Mouse (Mus musculus) layer of hippocampus, postnatal 10 days (tissue): Measurements from ENCODE around the gene Slc27a5. TPM values are rescaled to one million over a fixed set of nuclear protein-coding genes. Genes with fewer than 3 reads are reported as not detected.

Experiments used
- DNase-seq, 2 experiments: peaks; one replicate each; pipeline ENCODE4 v3.0.0; 2021; ENCODE audit warnings: low spot score in 2 of 2
- long read RNA-seq: library from polyadenylated mRNA; stranded (forward); transcript quantifications from one replicate; pipeline ENCODE4 v2.0.0, GENCODE M21; 2023
- total RNA-seq, 2 experiments: library from RNA; stranded (reverse); gene quantifications; 2 replicates each; pipeline ENCODE4 v1.2.3; 2021

The Slc27a5 gene
- total RNA-seq, result not detected
- long read RNA-seq, result 0 reads

DNA sequence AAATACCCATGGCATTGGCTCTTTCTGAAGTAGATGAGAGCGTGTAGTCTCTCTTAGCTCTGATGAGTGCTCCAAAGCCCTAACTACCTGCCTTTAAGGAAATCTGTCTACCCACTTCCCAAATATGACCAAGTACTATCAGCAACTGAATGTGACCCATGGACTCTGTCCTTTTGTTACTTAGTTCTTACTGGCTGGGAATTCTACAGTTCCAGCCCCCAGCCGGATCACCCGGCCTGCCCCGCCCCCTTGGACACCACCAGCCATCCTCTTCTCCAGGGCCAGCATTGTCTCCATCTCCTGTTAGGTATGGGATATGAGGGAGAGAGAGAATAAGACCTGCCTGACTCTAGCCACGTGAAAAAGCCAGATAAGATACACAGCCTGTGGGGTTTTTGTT lies at the start of gene Slc27a5:
Gene Slc27a5, minus strand, starts transcription at position 140 of the 400 bp plus-strand sequence.
- no peak for DNase-seq

DNA sequence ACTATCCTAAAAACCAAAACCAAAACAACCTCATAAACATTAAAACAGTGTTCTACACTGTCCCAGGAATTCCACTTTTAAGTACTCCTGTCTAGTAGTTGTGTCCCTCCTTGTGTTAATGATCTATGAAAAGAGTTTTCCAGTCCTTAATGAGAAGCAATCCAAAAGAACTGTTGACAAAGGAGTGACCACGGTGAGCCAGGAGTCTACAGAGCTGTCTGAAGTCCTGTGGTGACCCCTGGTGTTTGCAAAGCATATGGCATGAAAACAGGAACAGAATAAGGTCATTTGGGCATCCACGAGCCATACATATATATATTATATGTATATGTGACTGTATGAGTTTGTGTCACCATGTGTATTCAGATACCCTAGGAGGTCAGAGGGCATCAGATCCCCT lies 48.1 kb upstream of the Slc27a5 start:
- peak in 1 of 2 experiments; percentile 60 for DNase-seq

DNA sequence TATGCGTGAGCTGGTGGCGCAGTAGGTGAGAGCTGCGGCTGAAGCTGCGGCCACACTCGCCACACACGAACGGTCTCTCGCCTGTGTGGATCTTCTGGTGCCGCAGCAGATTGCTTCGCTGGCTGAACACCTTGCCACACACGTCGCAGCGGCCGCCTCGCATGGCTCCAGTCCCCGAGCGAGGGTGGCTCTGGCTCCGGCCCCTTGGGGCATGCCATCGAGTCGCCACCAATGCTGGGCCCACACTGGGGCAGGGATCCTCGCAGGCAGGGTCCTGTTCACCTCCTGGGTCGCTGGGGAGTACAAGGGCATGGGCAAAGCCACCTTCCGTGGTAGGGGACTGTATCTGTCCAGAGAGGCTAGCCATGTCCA lies 46.2 kb upstream of the Slc27a5 start:
- no peak for DNase-seq

DNA sequence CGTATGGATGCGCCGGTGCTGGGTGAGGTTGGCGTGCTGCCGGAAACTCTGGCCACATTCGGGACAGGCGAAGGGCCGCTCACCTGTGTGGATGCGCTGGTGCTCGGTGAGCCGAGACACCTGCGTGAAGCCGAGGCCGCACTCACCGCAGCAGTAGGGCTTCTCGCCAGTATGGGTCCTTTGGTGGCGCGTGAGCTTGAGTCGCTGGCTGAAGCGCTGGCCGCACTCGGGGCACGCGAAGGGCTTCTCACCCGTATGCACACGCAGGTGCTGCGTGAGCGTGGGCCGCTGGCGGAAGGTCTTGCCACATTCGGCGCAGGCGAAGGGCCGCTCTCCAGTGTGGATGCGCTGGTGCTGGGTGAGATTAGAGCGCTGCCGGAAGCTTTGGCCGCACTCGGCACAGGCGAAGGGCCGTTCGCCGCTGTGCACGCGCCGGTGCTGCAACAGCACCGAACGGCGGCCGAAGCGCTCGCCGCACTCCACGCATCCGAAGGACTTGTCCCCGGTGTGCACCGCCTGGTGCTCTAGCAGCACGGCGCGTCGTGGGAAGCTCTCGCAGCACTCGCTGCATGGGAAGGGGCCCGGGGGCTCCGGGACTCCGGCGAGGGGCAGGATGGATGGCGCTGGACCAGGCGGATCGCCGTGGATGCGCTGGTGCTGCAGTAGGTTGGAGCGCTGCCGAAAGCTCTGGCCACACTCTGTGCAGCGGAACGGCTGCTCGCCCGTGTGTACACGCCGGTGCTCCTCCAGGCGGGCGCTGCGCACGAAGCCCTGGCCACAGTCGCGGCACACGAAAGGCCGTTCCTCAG lies 45.7 kb upstream of the Slc27a5 start:
- DNase-seq, result peak; percentile 61 to 67

DNA sequence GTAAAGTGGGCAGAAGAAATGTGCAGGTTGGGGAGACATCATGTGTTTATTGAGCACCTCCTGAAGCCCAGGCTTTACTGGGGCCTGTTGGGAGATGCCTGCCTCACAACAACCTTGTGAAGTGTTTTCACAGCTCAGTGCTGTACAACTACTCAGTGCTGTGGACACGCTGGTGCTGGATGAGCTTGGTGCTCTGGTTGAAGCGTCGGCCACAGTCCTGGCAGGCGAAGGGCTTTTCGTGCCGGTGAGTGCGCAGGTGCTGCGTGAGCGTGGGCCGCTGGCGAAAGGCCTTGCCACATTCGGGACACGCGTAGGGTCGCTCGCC lies 45.1 kb upstream of the Slc27a5 start:
- no peak for DNase-seq

DNA sequence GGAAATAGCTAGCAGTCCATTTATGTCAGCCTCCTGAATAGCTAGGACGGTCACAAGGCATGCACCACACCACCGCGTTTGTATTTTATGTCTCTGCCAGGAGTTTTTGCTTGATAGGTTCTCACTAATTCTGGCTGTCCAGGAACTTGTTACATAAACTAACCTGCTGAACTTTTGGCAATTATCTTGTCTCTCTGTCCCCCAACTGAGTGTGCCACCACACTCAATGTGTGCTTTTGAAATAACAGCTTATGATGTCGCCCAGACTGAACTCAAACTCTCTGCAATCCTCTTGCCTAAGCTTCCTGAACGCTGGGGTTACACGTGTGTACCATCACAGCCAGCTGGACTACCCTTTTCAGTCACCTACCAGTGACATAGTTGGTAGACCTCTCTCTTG lies 44.5 kb upstream of the Slc27a5 start:
- DNase-seq, result peak in 1 of 2 experiments; percentile 10

DNA sequence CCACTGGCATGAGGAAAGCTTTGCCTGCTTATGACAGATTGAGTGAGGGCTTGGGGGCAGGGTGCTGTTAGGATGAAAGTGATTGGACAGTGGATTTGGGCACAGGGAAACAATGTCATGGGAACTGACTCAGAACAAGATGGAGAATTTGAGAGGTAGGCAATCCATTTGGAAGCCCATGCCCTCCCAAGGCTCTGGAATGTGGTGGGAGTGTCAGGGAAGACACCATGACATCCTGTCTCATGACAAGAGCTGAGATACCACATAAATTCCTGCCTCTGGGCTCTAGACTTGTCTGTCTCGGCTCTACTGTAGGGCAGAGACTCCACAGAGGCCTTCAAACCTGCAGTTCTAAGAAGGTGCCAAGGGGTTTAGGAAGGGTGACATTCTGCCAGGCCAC lies 43.3 kb upstream of the Slc27a5 start:
- DNase-seq, result peak in 1 of 2 experiments; percentile 8

DNA sequence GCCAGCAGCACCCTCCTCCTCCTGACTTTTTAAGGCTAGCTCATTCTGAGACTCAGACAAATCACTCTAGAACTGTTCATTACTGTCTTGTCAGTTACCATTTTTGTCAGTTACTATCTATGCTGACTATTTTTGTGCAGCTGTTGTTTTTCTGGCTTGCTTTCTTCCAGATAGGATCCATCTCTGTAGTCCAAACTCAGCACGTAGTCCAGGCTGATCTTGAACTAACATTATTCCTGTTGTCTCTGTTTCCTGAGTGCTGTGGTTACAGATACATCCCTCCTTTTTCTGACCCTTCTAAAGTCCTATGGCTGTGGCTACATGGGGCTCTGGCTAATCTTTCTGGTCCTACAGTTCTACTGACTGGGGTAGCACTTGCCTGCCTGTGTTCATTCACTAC lies 41.2 kb upstream of the Slc27a5 start:
- DNase-seq, result peak in 1 of 2 experiments; percentile 10

DNA sequence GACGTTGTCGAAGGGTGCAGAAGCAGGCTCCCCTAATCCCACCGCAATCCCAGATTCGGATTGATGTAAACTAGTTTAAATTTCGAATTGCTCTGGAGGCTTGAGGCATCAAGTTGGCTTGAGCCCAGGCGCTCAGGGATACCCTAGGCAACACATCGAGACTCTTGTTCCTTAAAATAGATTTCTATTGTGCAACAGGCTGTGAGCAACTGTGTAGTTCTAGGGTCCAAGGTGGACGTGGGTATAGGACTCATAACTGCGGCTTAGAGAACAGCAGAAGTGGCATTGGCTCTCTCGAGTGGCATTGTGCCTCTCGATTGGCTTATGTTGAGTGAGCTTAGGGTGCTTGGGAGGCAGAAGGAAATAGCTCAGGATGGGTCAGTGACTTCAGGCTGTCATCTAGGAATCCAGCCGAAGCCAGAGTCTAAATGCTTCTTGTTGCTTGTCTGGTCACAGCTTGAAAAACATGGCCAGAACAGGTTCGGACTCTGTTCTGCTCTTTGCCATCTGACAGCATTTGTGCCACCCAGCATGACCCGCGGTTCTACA lies 40.7 kb upstream of the Slc27a5 start:
- DNase-seq, result no peak

DNA sequence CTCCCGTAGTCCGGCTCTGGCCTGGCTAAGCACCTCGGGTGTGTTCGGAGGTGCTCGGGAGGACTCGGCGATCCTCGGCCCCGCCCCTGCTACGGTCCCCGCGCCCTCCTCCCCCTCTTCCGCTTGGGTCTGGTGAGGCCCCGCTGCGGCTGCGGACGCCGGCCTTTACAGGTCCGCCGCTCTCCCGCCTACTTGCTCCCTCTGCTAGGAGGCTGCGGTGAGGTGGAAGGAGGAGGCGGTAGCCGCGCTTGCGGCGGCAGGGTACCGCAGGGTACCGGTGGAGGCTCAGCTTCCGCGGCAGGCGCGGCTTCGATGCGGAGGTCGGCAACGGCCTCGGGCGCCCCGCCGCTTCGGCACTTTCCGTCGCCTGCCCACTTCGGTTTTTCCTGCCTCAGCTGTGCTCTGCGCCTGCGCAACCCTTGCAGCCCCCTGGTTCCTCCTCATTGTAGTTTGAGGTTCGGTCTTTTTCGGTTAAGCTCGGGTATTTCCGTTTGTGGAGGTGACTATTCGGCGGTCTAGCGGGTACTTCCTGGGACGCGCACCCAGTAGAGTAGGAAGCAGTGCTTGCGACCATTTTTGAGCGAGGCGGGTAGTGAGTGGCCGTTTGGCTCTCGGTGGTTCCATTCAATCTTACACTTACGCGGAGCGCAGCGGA lies 40.0 kb upstream of the Slc27a5 start, which contains the start of gene Ube2m:
Gene Ube2m, minus strand, starts transcription at position 375 of the 655 bp plus-strand sequence.
- peak; percentile 100 for DNase-seq

DNA sequence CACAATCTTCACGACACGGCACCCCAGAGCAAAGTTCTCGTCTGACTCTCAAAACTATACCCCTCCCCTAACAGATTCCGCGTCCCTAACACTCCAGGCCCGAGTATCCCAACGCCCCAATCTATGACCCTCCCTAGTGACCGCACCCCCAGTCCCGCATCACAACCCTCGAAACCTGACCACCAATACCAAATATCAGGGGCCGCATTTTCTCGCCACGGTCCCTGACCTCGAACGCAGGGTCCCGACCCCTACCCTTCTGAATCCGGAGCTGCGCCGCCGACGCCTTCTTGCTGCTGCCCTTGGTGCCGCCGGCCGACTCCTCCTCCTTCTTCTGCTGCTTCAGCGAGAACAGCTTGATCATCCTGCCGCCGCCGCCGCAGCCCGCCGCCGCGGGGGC lies 39.4 kb upstream of the Slc27a5 start:
- DNase-seq, result peak in 1 of 2 experiments; percentile 56

DNA sequence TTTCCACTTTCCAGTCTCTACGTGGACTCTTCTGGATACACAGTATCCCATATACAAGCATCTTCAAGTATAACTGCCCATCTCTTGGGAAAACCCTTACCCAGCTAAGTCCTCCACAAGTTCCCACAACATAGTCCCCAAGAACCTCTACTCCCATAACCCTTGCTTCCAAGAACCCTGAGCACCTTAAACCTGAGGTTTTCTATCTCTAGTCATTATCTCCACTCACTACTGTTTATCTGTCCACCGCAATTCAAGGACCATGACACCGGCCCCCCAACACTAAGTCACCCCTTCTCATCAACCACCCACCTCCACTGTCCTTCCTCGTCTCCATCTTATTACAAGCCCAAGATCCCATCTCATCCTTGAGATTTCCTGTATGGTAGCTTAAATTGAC lies 38.8 kb upstream of the Slc27a5 start:
- no peak for DNase-seq

DNA sequence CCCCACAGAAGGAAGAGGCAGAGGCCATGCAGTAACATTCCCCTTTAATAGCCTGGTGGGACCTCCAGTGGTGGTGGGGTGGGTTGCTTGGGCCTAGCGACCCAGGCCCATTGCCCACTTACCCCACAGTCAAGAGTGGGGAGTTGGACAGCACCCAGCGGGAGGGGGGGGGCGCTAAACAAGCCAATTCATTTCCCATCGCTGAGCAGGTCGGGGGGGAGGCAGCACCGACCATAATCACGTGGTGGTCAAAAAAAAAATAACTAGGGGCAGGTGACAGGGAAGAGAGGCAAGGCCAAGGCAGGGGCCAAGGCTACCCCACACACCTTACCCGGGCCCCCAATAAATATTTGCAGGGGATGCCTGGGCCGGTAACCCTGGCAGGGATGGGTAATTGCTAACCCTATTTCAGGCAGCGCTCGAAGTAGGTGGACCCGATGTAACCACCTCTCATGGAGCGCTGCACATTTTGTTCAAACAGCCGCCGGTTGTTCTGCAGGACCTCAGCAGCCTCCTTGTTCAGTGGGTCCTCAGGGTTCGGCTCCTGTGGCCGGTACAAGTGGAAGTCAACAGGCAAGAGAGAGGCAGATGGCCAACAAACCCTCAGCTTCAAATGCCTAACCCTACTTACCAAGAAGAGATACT lies 37.3 kb upstream of the Slc27a5 start:
- DNase-seq, result peak in 1 of 2 experiments; percentile 35

DNA sequence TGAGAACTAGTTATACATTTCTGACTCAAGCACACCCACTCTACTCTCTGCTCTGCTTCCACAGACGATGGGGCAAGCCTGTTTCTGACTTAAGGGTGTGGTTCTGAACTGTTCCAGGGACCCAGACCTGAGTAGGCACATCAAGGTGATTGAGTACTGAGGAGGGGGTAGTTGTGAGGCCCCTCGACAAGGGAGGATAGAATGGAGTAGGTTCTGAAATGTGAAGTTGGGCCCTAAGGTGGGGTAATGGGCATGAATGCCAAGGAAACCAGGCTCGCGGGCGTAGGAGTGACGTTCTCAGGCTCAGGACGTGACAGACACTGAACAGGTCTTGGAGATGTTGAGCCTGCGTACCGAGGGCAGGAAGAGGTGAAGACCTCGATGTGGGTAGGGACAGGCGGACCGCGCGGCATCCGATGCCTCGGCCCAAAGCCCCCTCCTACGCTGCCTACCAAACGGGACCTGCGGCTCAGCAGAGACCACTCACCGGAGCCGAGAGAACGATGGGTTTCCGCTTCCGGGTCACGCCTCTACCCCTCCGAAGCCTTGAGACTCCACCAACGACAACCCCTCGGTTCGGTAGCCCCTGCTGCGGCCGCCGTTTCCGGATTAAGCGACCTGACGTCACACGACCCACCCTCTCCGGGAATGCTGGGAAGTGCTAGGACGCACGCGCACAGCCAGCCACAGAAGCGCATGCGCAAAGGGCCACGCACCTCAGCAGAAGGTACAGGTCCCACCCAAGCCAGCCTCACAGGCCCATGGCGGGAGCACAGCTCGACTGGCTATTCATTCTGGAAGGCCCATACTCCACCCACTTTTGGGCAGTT lies 36.4 kb upstream of the Slc27a5 start, which contains the start of gene Chmp2a:
Gene Chmp2a, minus strand, starts transcription at position 660 of the 830 bp plus-strand sequence.
- DNase-seq, result peak; percentile 98

DNA sequence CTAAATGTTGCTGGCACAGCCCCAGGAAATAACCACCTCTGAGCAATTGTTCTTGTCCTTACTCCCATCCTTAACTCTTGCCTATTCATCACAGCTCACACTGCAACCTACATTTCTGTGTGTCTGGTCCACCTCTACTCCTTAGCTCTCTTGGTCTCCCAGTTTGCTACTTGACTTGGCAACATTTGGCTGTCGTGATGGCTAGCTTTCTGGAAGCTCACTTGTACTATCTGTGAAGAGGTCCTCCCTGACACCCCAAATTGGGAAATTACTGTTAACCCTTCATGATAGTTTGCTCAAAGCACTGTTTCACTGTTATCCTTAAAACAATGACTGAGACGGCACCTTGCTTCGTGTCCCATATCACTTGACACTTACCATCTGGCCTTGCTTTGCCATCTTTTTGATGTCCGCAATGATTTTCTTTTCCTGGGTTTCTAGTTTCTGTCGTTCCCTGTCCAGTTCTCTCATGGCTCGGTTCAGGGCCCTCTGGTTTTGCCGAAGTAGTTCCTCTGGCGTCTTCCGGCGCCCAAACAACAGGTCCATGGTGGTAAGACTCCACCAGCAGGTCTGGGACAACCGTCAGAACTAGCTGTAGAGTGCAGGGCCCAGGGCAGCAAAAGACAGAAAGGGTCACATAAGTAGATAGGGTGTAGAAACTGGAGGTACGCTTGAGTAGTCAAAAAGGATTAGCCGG lies 35.6 kb upstream of the Slc27a5 start:
- DNase-seq, result peak in 1 of 2 experiments; percentile 22

DNA sequence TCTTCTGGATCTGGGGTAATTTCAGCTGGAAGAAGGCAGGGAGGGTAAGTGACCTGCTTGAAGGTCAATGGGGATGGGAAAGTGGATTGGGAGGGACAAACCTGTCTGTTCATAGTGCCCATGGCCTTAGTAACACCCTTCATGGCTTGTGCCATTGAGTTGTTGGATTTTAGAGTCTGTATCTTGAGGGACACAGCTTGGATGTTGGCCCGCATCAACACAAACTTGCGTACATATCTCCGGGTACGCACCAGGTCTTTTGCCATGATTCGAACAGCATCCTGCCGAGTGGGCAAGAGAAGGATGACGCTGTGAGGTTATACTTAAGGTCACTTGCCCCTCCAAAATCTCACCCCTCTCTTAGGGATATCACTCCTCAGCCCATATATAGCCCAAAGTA lies 34.5 kb upstream of the Slc27a5 start:
- DNase-seq, result peak in 1 of 2 experiments; percentile 13

DNA sequence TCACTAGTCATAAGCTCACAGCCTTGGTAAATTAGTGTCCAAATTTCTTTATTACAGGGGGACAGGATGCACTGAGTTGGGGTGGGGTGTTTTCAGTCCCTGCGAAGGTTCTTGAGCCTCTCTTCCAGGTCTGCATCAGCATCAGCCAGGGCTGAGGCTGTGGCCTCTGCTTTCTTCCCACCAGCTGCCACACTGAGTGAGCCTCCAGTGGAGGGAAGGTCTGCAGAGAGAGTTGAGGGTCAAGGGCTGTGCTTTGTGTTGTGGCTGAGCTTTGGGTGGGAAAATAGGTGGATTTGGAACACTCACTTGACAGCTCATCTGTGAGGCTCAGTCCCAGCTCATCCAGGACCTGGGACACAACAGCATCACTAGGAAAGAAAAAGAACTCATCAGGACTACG lies 34.0 kb upstream of the Slc27a5 start:
- no peak for DNase-seq

DNA sequence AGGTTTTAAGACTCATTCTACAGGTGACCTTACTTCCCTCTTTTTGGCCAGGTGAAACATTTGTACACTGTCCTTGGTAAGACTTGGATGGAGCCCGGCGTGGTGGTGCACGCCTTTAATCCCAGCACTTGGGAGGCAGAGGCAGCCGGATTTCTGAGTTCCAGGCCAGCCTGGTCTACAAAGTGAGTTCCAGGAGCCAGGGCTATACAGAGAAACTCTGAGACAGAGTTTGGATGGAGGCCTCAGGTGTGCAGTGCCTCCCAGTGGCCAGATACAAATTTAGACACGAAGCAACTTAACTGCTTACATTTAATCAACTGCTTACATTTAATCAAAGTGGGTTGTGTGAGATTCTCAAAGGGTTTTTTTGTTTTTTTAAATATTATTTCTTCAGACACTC lies 33.1 kb upstream of the Slc27a5 start:
- DNase-seq, result no peak

DNA sequence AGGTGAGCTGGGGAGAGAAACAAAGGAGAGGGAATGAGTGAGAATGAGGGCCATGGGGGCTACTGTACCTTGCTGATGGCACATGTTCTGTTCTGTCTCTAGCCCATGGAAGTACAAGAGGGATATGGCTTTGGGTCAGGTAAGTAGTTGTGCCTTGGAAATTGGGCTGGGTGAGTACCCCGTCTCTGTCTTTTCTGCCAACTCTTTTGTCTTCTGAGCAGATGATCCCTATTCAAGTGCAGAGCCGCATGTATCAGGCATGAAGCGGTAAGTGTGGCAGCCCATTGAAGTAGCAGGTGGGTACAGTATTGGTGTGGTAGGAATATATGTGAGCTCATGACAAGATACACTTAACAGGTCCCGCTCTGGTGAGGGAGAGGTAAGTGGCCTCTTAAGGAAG lies 31.0 kb upstream of the Slc27a5 start:
- no peak for DNase-seq

DNA sequence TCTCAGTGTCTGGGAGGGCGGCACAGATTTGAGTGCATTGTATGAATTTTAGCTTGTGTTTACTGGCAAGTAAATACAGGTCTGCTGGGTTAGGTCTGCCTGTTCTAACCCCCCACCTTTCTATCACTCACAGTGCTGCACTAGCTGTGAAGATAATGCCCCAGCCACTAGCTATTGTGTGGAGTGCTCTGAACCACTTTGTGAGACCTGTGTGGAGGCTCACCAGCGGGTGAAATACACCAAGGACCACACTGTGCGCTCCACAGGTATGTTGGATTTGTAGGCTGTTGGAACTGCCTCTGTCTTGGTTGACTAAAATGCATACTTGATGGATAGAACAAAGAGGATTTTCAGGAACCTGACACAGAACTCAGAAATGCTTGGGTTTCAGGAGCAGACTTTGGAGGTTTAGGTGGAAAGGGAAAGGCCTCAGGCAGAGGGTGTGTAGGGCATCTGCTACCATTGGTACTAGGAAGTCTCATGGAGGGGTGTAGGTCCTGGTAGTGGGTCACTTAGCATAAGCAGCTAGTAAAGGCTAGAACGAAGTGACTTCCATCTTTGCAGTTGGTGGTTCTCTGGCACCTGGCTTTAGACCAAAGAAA lies 27.6 kb upstream of the Slc27a5 start:
- DNase-seq, result no peak
